Mouse (Mus musculus): Measurements from ENCODE around the gene Ptk6.

DNA sequence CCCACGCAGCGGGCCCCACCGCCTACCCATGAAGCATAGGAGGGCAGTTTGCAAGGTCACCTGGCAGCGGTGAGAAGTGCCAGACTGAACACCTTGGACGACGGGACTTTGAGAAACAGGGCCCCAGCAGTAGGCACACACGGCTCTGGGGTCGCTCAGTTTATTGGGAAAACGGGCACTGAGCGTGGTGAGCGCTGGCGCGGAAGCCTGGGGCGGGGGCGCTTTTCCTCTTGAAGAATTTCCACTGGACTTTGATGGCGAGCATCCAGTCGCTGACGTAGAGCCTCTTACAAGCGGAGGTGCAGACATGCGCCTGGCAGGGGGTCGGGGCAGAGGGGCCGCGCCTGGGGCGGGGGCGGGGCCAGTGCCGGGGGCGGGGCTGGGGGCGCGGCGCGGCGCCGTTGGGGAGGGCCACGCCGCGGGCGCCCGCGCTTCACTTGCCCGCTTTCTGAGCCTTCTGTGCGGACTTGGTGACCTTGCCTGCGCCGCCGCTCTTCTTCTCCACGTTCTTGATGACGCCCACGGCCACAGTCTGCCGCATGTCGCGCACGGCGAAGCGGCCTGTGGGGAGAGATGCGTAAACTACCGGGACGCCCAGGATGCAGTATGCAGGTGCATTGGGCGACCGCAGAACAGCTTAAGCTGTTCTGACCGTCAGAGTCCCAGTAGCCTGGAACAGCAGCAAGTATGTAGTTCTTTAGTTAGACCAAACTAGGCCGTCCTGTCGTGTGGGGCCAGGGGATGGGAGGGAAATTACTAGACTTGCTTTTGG is 54.9 kb downstream of the Ptk6 start:
- TF ChIP-seq POLR2A (IDR thresholded peaks at IDR 0.05; ENCODE audit: control insufficient read depth, low read depth, low read length) (no peak), CTCF (IDR thresholded peaks at IDR 0.05; ENCODE audit: control insufficient read depth, insufficient read depth, insufficient replicate concordance, low read depth, low read length) (no peak)

All from testis, adult 2 months (tissue).